Mouse (Mus musculus) gastrocnemius, adult 18-20 months (tissue): ENCODE results near the gene Myod1. TPM values are rescaled to one million over a fixed set of nuclear protein-coding genes. Genes with fewer than 3 reads are reported as not detected.

ENCODE experiments used
- DNase-seq: peaks from one replicate; pipeline ENCODE4 v3.0.0; 2021; ENCODE audit warnings: low spot score
- total RNA-seq, 2 experiments: library from RNA; stranded (reverse); gene quantifications; 2 replicates each; pipeline ENCODE4 v1.2.3; 2021

Gene Myod1
- total RNA-seq, 2 experiments from 2014 or later: 14.9 to 15.5 TPM

GRCm38 (mm10) chr7:46413959-46414725, 37.9 kb downstream of the Myod1 start:
- DNase-seq: peak; percentile 77

- no peak for DNase-seq
Measured at GRCm38 (mm10) chr7:46415818-46416425, 39.6 kb downstream of the Myod1 start.

- no peak for DNase-seq
Measured at GRCm38 (mm10) chr7:46417467-46417866, 41.2 kb downstream of the Myod1 start.

- DNase-seq: no peak
Measured at GRCm38 (mm10) chr7:46418102-46418622, 41.9 kb downstream of the Myod1 start.

GRCm38 (mm10) chr7:46421535-46421934, 45.3 kb downstream of the Myod1 start:
- no peak for DNase-seq

- no peak for DNase-seq
Measured at GRCm38 (mm10) chr7:46422052-46422763, 45.9 kb downstream of the Myod1 start.

- DNase-seq: peak; percentile 75
Measured at GRCm38 (mm10) chr7:46422764-46423412, 46.6 kb downstream of the Myod1 start.

GRCm38 (mm10) chr7:46423951-46424350, 47.7 kb downstream of the Myod1 start:
- no peak for DNase-seq

- no peak for DNase-seq
Measured at GRCm38 (mm10) chr7:46425012-46425411, 48.7 kb downstream of the Myod1 start.

Other genes with a start within 250 kb of the Myod1 start
- 1 to 10 TPM; 3.3 to 5.9 TPM for gene Abcc8, start 196.4 kb upstream of the Myod1 start, total RNA-seq
- 10 to 100 TPM in 1 of 2 experiments, 1 to 10 TPM in 1; 9.5 to 11.0 TPM for gene Ush1c, start 138.0 kb upstream of the Myod1 start, total RNA-seq
- under 1 TPM; 0.32 to 0.43 TPM for gene Otog, start 135.5 kb upstream of the Myod1 start, total RNA-seq
- gene Kcnc1, start 20.0 kb downstream of the Myod1 start, total RNA-seq: 10 to 100 TPM; 59.0 to 67.2 TPM